Mouse (Mus musculus): ENCODE measurements around the gene Mdh1b.
A peak's percentile ranks its signal among the peaks of the same experiment; 100 is the strongest.

The Mdh1b gene

DNA sequence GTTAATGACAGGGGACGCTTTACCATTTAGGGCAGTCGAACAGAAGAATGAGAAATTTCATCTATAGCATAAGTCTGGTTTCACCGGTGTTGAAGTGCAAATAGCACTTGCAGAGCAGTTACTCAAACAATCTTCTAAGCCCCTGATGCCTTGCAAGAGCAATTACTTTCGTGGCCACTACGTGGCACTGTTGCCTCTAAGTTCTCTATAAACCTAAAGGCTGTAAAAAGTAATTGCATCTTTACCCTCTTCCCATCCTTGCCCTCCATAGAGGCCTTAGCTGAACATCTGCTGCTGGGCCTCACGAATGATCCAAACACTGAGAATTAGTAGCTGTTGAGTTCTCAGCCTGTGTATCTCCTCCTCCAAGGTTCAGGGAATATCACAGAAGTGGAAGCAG is 72.1 kb downstream of the Mdh1b start:
- DNase-seq: peak; percentile 63 to 80
